Mouse (Mus musculus) ES-E14 (cell line): ENCODE results near the gene Cox19. TPM values are rescaled to one million over a fixed set of nuclear protein-coding genes. Genes with fewer than 3 reads are reported as not detected.
"Not testable (repeated sequence)": the region's sequence is repeated elsewhere in the genome, so short reads cannot be mapped to it uniquely, and the experiment has no call there.

Experiments used
- DNase-seq: peaks from one replicate; pipeline ENCODE4 v3.0.0-alpha.2; 2013; ENCODE audit warnings: low read depth, low spot score
- H3K27ac ChIP-seq: 2 replicates; pipeline ENCODE4 v1.5.1; 2012; ENCODE audit warnings: low read depth, mild to moderate bottlenecking, low read length, moderate library complexity, mixed read lengths; ENCODE audit not compliant: poor library complexity, insufficient read depth, severe bottlenecking
- H3K36me3 ChIP-seq: 2 replicates; pipeline ENCODE4 v1.6.1; 2012; ENCODE audit warnings: mild to moderate bottlenecking, low read length, moderate library complexity, mixed read lengths; ENCODE audit not compliant: control insufficient read depth, poor library complexity, insufficient read depth, severe bottlenecking
- H3K4me1 ChIP-seq, 2 experiments: fragments of 150-350 bp in 1 of 2; sonication (generic) in 1 of 2; 2 replicates each; pipeline ENCODE4 v1.6.1; 2012; ENCODE audit warnings: low read length in 2 of 2, mild to moderate bottlenecking in 1 of 2, mixed read lengths in 1 of 2; ENCODE audit not compliant: control insufficient read depth in 2 of 2, insufficient read depth in 2 of 2, poor library complexity in 1 of 2
- H3K4me3 ChIP-seq, 2 experiments: fragments of 150-350 bp in 1 of 2; sonication (generic) in 1 of 2; 2 replicates each; pipeline ENCODE4 v1.5.1; 2012; ENCODE audit warnings: low read length in 2 of 2, low read depth in 1 of 2, mild to moderate bottlenecking in 1 of 2, mixed read lengths in 1 of 2; ENCODE audit not compliant: insufficient read depth in 1 of 2, poor library complexity in 1 of 2, severe bottlenecking in 1 of 2
- H3K9ac ChIP-seq: 2 replicates; pipeline ENCODE4 v1.6.1; 2012; ENCODE audit warnings: low read depth, mild to moderate bottlenecking, low read length, mixed read lengths; ENCODE audit not compliant: poor library complexity, insufficient read depth, severe bottlenecking
- H3K9me3 ChIP-seq: fragments of 150-350 bp; sonication (generic); 2 replicates; pipeline ENCODE4 v1.6.1; 2012; ENCODE audit warnings: low read depth, mild to moderate bottlenecking, low read length; ENCODE audit not compliant: control insufficient read depth, insufficient read depth
- CHD2 ChIP-seq: IDR thresholded peaks from 2 replicates; pipeline ENCODE4 v1.6.1; 2014; ENCODE audit warnings: mild to moderate bottlenecking, low read depth, low read length, inconsistent platforms
- HCFC1 ChIP-seq: IDR thresholded peaks from 2 replicates; pipeline ENCODE4 v1.6.1; 2012; ENCODE audit warnings: low read length, inconsistent platforms, borderline replicate concordance; ENCODE audit not compliant: insufficient read depth
- MAFK ChIP-seq: IDR thresholded peaks from 2 replicates; pipeline ENCODE4 v1.6.1; 2014; ENCODE audit warnings: mild to moderate bottlenecking, low read depth, low read length, inconsistent platforms; ENCODE audit not compliant: insufficient read depth
- ZC3H11A ChIP-seq: IDR thresholded peaks from 2 replicates; pipeline ENCODE4 v1.6.1; 2012; ENCODE audit warnings: low read depth, mild to moderate bottlenecking, inconsistent platforms, low read length, borderline replicate concordance
- ZNF384 ChIP-seq: IDR thresholded peaks from 2 replicates; pipeline ENCODE4 v1.6.1; 2012; ENCODE audit warnings: low read depth, low read length, inconsistent platforms
- in situ Hi-C, 2 experiments: fragments of 600-800 bp; cut with MboI; formaldehyde crosslinking; loops; one replicate each; pipeline ENCODE4 v1.15.1; 2025; ENCODE audit warnings: low sequenced_read_pairs in 2 of 2, inconsistent platforms in 1 of 2; ENCODE audit not compliant: unreplicated experiment in 2 of 2
- total RNA-seq: library from RNA; depleted of rRNA; stranded (reverse); fragments of 300-350 nt; gene quantifications from 2 replicates; pipeline ENCODE4 v1.2.3, GENCODE M21; 2012

The Cox19 gene
- total RNA-seq, 1 experiment = 26.6 TPM

- H3K9ac ChIP-seq = no peak overlapping the region
- H3K27ac ChIP-seq = no peak overlapping the region
- in situ Hi-C loops = no loop called here
- no peaks in the 10 kb centered on the region for H3K9me3 ChIP-seq
- no peak for DNase-seq
- H3K36me3 ChIP-seq = no peaks in the 10 kb centered on the region; the same call in 1 of the 2 replicates
- TF ChIP-seq MAFK = no peak
- TF ChIP-seq CHD2 = no peak
- no peak for TF ChIP-seq ZNF384
- no peak for TF ChIP-seq HCFC1
- no peak for TF ChIP-seq ZC3H11A
- no peak overlapping the region for H3K4me3 ChIP-seq
- peaks cover 0 to 4% of the 10 kb centered on the region in 2 experiments; a peak in 1 of 4 replicates for H3K4me1 ChIP-seq
Observed at GRCm38 (mm10) chr5:139392219-139393196, 41.3 kb upstream of the Cox19 start.

DNA sequence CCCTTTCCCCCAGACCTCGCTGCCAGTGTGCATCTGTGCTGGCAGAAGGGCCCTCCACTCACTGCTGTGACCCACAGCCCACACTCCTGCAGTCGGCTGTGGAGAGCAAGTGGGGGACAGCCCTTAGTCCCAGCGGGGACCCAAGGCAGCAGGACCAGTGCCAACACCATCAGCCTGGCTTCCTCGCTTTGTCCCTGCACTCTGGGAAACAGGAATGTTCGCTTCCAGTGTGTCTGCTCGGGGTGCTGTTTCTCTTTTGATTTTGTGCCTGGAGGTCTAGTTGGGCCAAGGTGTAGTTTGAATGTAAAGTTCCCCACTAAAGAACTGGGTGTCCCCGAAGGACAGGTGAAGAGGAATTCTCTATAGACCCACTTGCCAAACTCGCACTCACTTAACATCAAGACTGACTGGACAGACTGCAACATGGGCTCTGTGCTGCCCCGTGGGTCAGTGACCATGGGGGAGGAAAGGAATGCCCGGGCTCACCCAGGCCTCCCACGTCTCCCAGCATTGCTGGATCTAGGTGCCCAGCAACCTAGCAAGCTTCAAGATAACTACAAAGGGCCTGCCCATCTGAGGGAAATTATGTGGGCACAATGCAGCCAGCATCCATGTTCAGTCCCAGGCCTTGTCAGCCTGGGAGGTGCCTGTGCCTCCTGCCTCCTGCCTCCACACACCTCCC lies 40.2 kb upstream of the Cox19 start:
- no peak for DNase-seq
- H3K9me3 ChIP-seq = no peaks in the 10 kb centered on the region
- in situ Hi-C loops = no loop called here
- H3K4me3 ChIP-seq = no peak overlapping the region
- no peak overlapping the region for H3K27ac ChIP-seq
- H3K36me3 ChIP-seq = no peaks in the 10 kb centered on the region; the same call in 1 of the 2 replicates
- no peak for TF ChIP-seq ZNF384
- no peak for TF ChIP-seq ZC3H11A
- no peak for TF ChIP-seq MAFK
- no peak for TF ChIP-seq HCFC1
- no peak for TF ChIP-seq CHD2
- peaks cover 0 to 4% of the 10 kb centered on the region in 2 experiments; a peak in 1 of 4 replicates for H3K4me1 ChIP-seq
- peak overlapping the region; percentile 52 for H3K9ac ChIP-seq

GRCm38 (mm10) chr5:139390324-139391119 lies 39.3 kb upstream of the Cox19 start:
- H3K27ac ChIP-seq, H3K4me3 ChIP-seq, H3K9me3 ChIP-seq, H3K9ac ChIP-seq, in situ Hi-C loops, DNase-seq, H3K4me1 ChIP-seq, H3K36me3 ChIP-seq: not testable (repeated sequence)

- peaks cover 2% of the 10 kb centered on the region; the same call in 1 of the 2 replicates for H3K36me3 ChIP-seq
- H3K9me3 ChIP-seq = no peaks in the 10 kb centered on the region
- no peak overlapping the region for H3K4me3 ChIP-seq
- peaks cover 0 to 3% of the 10 kb centered on the region in 2 experiments; a peak in 1 of 4 replicates for H3K4me1 ChIP-seq
- no peak overlapping the region for H3K27ac ChIP-seq
- TF ChIP-seq ZNF384 (no peak), MAFK (no peak), HCFC1 (no peak), CHD2 (no peak), ZC3H11A (no peak)
- no peak for DNase-seq
- H3K9ac ChIP-seq = no peak overlapping the region
- in situ Hi-C loops = no loop called here
Observed at GRCm38 (mm10) chr5:139389676-139390061, 38.5 kb upstream of the Cox19 start.
